Mouse (Mus musculus): ENCODE measurements at regions not wholly inside any gene's neighbourhood (a gene's known extent, or its start where the extent isn't known, plus 50 kb on each side); places are given as distances from the start of the nearest gene placed in this dataset.
A peak's percentile ranks its signal among the peaks of the same experiment; 100 is the strongest.

DNA sequence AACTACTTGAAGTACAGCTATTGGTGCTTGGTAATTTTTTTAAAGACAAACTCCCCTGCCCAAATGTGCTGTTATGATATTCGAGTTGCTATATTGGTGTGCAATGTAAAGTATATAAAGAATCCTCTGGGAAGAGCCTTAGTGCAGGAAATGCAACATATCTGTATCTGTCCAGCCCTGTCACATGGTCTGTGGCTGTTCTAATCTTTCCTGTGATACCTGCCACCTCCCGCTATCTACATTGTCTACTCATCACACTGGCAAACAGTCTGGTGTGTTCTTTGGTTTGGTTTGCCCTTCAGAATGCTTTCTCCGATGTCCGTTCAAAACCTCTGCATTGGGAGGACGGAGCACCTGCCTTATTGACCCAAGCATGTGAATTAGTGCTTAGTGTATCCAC is 262.6 kb upstream of the Atp2b1 start:
- no peak for DNase-seq (ENCODE audit: low spot score)

- DNase-seq (ENCODE audit: low spot score) = no peak
Measured at GRCm38 (mm10) chr10:98652084-98652483, 262.1 kb upstream of the Atp2b1 start.

GRCm38 (mm10) chr10:98660747-98661146 is 253.5 kb upstream of the Atp2b1 start:
- DNase-seq (ENCODE audit: low spot score) = no peak

GRCm38 (mm10) chr10:98665936-98666505 is 248.2 kb upstream of the Atp2b1 start:
- no peak for DNase-seq (ENCODE audit: low spot score)

GRCm38 (mm10) chr10:98667728-98668127 is 246.5 kb upstream of the Atp2b1 start:
- DNase-seq (ENCODE audit: low spot score) = no peak

DNA sequence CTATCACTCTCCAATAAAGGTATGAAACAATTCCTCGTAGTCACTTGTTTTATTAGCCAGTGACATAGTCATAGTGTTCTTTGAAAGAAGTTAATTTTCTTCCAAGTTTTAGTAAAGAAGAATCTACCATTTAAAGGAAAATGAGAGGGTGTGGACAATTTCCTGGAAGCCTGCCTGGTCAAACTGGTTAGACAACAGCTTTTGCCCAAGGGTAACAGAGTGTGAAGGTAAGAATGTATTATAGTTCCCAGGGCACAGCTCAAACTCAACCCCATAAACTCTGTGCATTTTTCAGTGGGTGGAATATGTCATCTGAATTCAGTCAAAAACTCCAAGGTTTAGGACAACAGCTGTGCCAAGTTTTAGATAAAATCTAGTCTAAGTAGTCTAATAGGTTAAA is 240.1 kb upstream of the Atp2b1 start:
- no peak for DNase-seq (ENCODE audit: low spot score)

DNA sequence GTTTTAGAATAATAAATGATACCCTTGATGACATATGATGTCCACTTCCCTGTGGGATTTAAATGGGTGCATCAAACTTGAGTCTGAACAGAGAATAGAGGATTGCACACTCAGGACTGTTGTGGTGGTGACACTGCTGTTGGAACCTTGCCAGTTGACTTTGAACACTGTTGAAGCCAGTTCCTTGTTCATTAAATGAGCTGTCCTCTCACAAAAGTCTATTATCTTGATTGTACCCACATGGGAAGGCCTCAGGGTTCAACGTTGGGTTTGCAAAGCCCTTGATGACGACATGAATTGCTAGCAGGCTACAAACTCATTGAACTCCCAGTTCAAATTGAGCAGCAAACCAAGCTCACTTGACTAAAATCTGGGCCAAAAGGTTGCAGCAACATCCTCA is 237.3 kb upstream of the Atp2b1 start:
- no peak for DNase-seq (ENCODE audit: low spot score)

GRCm38 (mm10) chr10:98678234-98678633 is 236.0 kb upstream of the Atp2b1 start:
- no peak for DNase-seq (ENCODE audit: low spot score)

- no peak for DNase-seq (ENCODE audit: low spot score)
Measured at GRCm38 (mm10) chr10:98682436-98682835, 231.8 kb upstream of the Atp2b1 start.

- DNase-seq (ENCODE audit: low spot score) = peak; percentile 62
Measured at GRCm38 (mm10) chr10:98684195-98684594, 230.0 kb upstream of the Atp2b1 start.

GRCm38 (mm10) chr10:98684707-98685106 is 229.5 kb upstream of the Atp2b1 start:
- DNase-seq (ENCODE audit: low spot score) = no peak

- DNase-seq (ENCODE audit: low spot score) = no peak
Measured at GRCm38 (mm10) chr10:98685739-98686138, 228.5 kb upstream of the Atp2b1 start.

DNA sequence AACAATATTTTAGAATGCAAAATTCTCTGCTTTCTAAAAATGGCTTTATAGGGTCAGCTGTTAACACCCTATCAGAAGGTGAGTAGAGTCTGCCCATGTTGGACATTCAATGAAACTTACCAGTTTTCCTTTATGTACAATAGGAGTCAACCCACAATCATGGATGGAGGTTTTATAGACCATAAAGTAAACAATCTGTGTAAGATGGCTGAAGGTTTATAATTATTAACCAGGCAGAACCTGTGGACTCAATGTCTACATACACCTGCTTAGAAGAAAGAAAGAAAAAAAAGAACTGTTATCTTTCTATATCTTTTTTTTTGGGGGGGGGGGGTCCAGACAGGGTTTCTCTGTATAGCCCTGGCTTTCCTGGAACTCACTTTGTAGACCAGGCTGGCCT is 227.8 kb upstream of the Atp2b1 start:
- no peak for DNase-seq (ENCODE audit: low spot score)

DNA sequence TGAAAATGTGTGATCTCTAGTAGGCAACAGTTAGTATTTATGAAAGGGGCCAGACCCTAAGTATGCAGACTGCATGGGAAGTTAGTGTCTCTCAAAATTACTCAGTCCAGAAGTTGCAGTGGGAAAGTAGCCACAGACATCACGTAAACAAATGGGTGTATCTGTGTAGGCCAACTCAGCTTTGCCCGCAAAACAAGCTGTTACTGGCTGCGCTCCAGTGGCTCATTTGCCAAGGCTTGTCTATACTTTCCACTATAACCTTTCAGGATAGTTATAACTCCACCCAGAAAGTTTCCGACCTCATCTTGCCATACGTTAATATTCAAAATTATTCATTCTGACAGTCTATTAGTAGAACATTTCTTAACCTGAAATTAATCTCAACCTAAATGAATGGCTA is 222.4 kb upstream of the Atp2b1 start:
- no peak for DNase-seq (ENCODE audit: low spot score)

DNA sequence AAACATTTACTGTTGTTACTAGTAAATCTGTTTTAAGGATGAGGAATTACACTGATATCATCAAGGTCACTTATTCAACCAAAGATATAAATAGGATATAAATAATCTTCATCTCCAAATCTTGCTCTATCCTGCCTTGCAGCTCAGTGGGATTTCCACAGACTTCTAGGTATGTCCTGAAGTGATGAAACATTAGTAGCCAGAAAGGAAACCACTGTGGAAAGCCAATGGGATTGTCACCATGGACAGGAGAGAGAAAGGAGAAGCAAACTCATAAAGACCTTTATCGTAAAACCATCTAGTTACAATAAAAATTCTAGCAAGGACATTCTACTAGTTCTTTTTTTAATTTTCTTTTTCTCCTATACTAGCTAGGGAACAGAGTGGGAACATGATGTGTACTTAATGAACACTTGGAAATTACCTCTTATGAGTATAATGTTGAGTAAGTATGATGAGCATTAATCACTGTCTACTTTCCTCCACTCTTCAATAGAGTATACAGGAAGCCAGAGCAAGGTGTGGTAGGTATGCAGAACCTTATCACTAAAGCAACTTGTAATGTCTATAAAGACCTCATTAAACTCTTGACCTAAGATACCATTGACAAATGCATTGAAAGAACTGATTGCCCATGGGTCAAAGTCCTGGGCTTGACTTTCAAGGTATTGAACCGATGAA is 219.4 kb upstream of the Atp2b1 start:
- DNase-seq (ENCODE audit: low spot score) = no peak

- no peak for DNase-seq (ENCODE audit: low spot score)
Measured at GRCm38 (mm10) chr10:98695371-98695725, 218.9 kb upstream of the Atp2b1 start.

GRCm38 (mm10) chr10:98697866-98698265 is 216.3 kb upstream of the Atp2b1 start:
- no peak for DNase-seq (ENCODE audit: low spot score)

DNA sequence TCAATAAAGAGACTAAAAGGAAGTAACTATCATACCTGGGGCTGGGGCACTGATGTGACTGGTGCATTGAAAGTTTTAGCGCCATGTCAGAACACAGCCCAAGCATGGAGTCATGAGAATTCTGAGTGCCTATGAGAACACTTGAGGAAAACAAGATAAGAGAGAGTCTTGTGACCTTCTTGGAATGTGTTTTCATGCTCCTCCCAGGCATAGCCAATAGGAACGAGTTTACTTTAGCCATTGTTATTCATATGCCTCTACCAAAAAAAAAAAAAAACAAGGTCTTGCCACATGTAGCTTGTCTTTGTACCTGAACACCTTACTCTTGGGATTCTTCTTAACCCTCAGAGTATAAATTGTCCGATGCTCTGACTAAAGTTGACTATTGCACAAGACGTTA is 214.6 kb upstream of the Atp2b1 start:
- no peak for DNase-seq (ENCODE audit: low spot score)

DNA sequence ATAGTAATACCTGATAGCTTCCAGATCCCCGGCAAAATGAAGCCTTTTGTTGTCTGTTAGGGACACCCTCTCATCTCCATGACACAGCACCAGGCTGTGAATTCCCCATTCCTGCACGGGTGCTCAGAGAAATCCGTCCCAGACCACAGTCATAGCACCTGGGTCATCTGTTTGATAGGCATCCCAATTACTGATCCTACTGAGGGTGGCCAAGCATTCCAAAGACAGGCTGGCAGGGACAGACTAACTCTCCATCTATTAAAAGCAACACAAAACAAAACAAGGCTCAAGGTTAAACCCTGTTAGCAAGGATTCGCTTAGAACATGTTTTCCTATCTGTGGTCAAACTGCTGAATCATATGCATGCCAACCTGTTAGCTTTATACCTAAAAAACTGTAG is 213.8 kb upstream of the Atp2b1 start:
- no peak for DNase-seq (ENCODE audit: low spot score)

DNA sequence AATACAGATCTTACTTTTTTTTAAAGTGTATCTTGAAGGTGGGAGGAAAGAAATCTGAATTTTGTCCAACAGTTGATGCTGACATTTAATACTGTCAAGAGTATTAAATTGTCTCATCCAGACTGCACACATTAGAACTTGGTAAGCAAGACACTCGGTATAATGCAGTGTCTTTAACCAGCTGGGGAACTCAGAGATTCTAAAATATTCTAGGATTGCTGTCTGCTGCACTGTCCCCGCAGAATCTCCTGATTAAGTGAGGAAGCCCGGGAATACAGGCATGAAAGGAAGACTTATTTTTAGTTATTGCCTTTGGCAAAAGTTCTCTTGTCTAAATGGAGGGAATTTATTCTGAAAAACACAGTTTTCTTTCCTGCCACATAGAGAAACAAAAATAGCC is 212.9 kb upstream of the Atp2b1 start:
- no peak for DNase-seq (ENCODE audit: low spot score)

DNA sequence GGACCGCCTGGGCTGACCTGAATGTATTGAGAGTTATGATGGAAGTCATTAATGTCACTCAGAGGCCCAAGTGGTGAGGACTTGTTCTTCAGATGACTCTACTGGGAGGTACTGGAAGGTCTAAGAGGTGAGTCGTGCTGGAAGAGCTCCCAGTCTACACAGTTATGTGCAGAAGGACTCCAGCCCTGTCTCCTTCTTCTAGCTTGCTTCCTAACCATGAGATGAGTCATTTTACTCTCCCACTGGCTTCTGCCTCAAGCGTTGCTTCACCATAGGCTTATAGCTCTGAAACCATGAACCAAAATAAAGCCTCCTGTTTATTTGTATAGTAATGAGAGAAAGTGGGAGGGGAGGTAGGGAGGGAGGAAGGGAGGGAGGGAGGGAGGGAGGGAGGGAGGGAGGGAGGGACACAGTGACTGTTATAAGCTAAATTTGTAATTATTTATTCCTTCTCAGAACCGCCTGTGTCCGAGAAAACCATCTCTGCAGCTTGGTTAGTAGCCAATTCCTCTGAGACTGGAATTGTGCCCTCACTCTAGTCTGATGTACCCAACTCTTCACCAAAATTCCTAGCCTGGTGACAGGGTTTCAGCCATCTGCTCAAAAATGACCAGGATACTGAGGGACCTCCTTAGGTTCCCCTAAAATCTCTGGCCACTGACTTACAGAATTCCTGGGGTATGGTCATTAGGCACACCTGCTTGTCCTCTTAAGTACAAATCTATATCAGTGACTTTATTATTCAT is 211.6 kb upstream of the Atp2b1 start:
- no peak for DNase-seq (ENCODE audit: low spot score)

- DNase-seq (ENCODE audit: low spot score) = no peak
Measured at GRCm38 (mm10) chr10:98703642-98704293, 210.4 kb upstream of the Atp2b1 start.

- no peak for DNase-seq (ENCODE audit: low spot score)
Measured at GRCm38 (mm10) chr10:98704559-98704958, 209.6 kb upstream of the Atp2b1 start.

Measured in embryo, embryonic 10 days (tissue).